Mouse (Mus musculus): ENCODE data around the gene Ccdc6.

DNA sequence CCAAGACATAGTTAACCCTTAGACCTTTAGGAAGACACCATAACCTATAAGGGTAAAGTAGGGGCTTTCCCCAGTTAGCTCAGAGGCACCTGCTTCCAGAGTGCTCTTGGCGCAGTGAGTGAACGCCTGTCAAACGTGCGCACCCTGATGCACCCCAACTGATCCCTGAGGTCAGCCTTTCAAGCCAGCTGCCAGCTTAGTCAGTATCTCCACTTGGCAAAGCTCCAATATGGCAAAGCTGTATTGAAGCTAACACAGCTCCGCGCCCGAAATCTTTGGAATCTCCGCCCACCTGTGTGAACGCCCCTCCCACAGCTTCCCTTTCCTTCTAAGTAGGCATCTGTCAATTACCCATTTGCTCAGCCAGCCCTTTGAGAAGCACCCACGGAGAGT is 36.2 kb upstream of the Ccdc6 start:
- TF ChIP-seq CTCF (IDR thresholded peaks at IDR 0.05; ENCODE audit: control insufficient read depth, insufficient read depth, insufficient replicate concordance, low read depth, low read length) (no peak), POLR2A (IDR thresholded peaks at IDR 0.05; ENCODE audit: control insufficient read depth, low read depth, low read length) (no peak)
